Mouse (Mus musculus): ENCODE results near the gene Meaf6.

Gene Meaf6

GRCm38 (mm10) chr4:125144211-125144610 is 59.3 kb downstream of the Meaf6 start:
- no peak for DNase-seq (ENCODE audit: extremely low read depth, low read depth)

GRCm38 (mm10) chr4:125144627-125145026 is 59.7 kb downstream of the Meaf6 start:
- DNase-seq (ENCODE audit: extremely low read depth, low read depth), result no peak

GRCm38 (mm10) chr4:125145213-125145612 is 60.3 kb downstream of the Meaf6 start:
- DNase-seq (ENCODE audit: extremely low read depth, low read depth), result no peak

- DNase-seq (ENCODE audit: extremely low read depth, low read depth), result no peak
Observed at GRCm38 (mm10) chr4:125147970-125148369, 63.0 kb downstream of the Meaf6 start.

GRCm38 (mm10) chr4:125149460-125149859 is 64.5 kb downstream of the Meaf6 start:
- no peak for DNase-seq (ENCODE audit: extremely low read depth, low read depth)

GRCm38 (mm10) chr4:125152469-125152868 is 67.5 kb downstream of the Meaf6 start:
- no peak for DNase-seq (ENCODE audit: extremely low read depth, low read depth)

GRCm38 (mm10) chr4:125153659-125154241 is 68.8 kb downstream of the Meaf6 start:
- DNase-seq (ENCODE audit: extremely low read depth, low read depth), result no peak

GRCm38 (mm10) chr4:125155646-125156045 is 70.7 kb downstream of the Meaf6 start:
- DNase-seq (ENCODE audit: extremely low read depth, low read depth), result no peak

- DNase-seq (ENCODE audit: extremely low read depth, low read depth), result no peak
Observed at GRCm38 (mm10) chr4:125157322-125157721, 72.4 kb downstream of the Meaf6 start.

- no peak for DNase-seq (ENCODE audit: extremely low read depth, low read depth)
Observed at GRCm38 (mm10) chr4:125158081-125158480, 73.1 kb downstream of the Meaf6 start.

- DNase-seq (ENCODE audit: extremely low read depth, low read depth), result no peak
Observed at GRCm38 (mm10) chr4:125158581-125159317, 73.8 kb downstream of the Meaf6 start.

GRCm38 (mm10) chr4:125160320-125160950 is 75.5 kb downstream of the Meaf6 start:
- no peak for DNase-seq (ENCODE audit: extremely low read depth, low read depth)

GRCm38 (mm10) chr4:125160951-125161331 is 76.0 kb downstream of the Meaf6 start:
- DNase-seq (ENCODE audit: extremely low read depth, low read depth), result no peak

GRCm38 (mm10) chr4:125161392-125161791 is 76.5 kb downstream of the Meaf6 start:
- DNase-seq (ENCODE audit: extremely low read depth, low read depth), result no peak

GRCm38 (mm10) chr4:125162701-125163100 is 77.8 kb downstream of the Meaf6 start:
- no peak for DNase-seq (ENCODE audit: extremely low read depth, low read depth)
